Mouse (Mus musculus): ENCODE measurements around the gene Depdc1b. TPM values are rescaled to one million over a fixed set of nuclear protein-coding genes. Genes with fewer than 3 reads are reported as not detected.

The Depdc1b gene
- total and polyA plus RNA-seq, 2 experiments from 2014 or later = 1.1 TPM; not detected in 1

DNA sequence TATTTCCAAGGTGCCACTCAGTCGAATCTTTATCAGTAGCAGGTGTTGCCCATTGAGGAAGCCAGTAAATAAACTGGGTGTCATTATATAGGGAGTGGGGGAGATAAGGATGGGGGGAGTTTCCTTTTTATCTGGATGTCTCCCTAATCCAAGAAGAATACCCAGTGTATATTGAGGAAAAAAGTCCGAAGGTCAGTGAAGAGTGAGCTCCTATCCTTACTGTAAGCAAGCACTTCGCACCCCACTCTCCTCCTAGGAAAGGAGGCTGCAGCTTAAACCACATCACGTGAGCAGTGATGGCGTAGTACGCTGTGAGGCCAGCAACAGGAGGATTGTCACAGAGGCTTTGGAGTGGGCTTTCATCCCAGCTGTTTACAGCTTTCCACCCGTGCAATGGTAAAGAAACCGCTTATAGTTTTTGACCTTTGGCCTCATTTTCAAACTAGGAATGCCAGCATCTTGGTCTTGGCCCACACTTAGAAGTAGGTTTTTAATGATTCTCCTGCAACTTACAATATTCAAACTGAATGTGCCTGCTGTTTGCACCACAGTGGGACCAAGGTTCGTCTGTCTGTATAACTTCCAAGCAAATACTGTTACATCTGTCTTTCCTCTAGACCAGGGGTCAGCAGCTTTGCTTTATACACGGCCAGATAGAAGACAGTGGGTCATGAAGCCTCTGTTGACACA lies 23.9 kb downstream of the Depdc1b start:
- WGBS = 84% methylated on average over 10 of the region's 10 CpGs
- H3K4me3 ChIP-seq (ENCODE audit: low read depth, low read length) = no peak overlapping the region
- no peak overlapping the region for H3K27ac ChIP-seq (ENCODE audit: low read depth)

DNA sequence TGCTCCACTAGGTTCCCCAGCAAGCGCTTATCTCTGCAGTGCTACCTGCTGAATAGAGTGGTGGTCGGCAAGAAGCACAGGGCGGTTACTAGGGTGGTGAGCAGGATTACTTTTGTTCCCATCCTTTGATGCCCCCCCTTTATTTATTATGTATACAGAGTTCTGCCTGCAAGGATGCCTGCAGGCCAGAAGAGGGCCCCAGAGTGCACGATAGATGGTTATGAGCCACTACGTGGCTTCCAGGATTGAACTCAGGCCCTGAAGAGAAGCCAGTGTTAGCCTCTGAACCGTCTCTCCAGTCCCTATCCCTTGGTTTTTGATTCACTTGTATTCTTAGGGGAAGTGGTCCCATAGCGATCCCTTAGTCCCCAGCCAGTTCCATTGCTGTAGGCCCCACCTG lies 25.5 kb downstream of the Depdc1b start:
- H3K27ac ChIP-seq (ENCODE audit: low read depth) = no peak overlapping the region
- DNase-seq (ENCODE audit: low spot score) (no peak), ATAC-seq (ENCODE audit: insufficient read depth, low read depth) (no peak)
- H3K4me3 ChIP-seq (ENCODE audit: low read depth, low read length) = no peak overlapping the region
- H3K4me1 ChIP-seq (ENCODE audit: control insufficient read depth, insufficient read depth) = no peaks in the 10 kb centered on the region
- no peak overlapping the region for H3K9ac ChIP-seq (replicated peaks; ENCODE audit: low read depth, low read length)
- no peaks in the 10 kb centered on the region for H3K36me3 ChIP-seq (replicated peaks; ENCODE audit: control insufficient read depth, insufficient read depth, low read length)
- TF ChIP-seq EP300 (IDR thresholded peaks at IDR 0.05; ENCODE audit: low read depth) (no peak), CTCF (IDR thresholded peaks at IDR 0.05; ENCODE audit: low read depth) (peak; percentile 34)
- H3K9me3 ChIP-seq (replicated peaks; ENCODE audit: control insufficient read depth, low read length) = no peaks in the 10 kb centered on the region
- 72% methylated on average over 7 of the region's 7 CpGs for whole genome bisulfite sequencing
- H3K27me3 ChIP-seq (ENCODE audit: control insufficient read depth, insufficient read depth, low read length) = no peaks in the 10 kb centered on the region
- no peak overlapping the region for H3K4me2 ChIP-seq (ENCODE audit: low read depth, low read length)

More for the DNA sequence above, 23.9 kb downstream of the Depdc1b start:
- no peak overlapping the region for H3K4me2 ChIP-seq (ENCODE audit: low read depth, low read length)
- no peaks in the 10 kb centered on the region for H3K9me3 ChIP-seq (replicated peaks; ENCODE audit: control insufficient read depth, low read length)
- H3K4me1 ChIP-seq (ENCODE audit: control insufficient read depth, insufficient read depth) = peaks cover 5% of the 10 kb centered on the region; the same call in 1 of the 2 replicates
- TF ChIP-seq CTCF (IDR thresholded peaks at IDR 0.05; ENCODE audit: low read depth) = no peak
- TF ChIP-seq EP300 (IDR thresholded peaks at IDR 0.05; ENCODE audit: low read depth) = no peak
- H3K9ac ChIP-seq (replicated peaks; ENCODE audit: low read depth, low read length) = no peak overlapping the region
- no peaks in the 10 kb centered on the region for H3K27me3 ChIP-seq (ENCODE audit: control insufficient read depth, insufficient read depth, low read length)
- H3K36me3 ChIP-seq (replicated peaks; ENCODE audit: control insufficient read depth, insufficient read depth, low read length) = no peaks in the 10 kb centered on the region
- DNase-seq (ENCODE audit: low spot score) = no peak
- ATAC-seq (ENCODE audit: insufficient read depth, low read depth) = no peak

DNA sequence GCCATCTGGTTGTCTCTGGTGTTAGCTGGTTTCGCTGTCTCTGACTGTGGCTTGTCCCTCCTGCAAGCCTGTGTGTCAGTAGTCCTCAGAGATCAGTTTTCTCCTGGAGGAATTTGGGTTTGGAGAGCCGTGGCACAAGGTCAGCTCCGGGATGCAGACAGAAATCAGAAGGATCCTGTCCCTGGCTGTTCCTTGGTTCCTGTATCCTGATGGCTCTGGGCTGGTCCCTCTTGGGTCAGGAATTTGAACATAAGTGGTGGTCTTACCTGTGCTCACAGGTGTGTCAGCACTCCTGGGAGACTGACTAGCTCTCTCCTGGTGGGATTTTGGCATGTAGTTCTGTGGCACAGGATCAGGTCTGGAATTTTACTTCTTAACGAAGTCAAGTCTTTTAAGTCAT lies 29.6 kb downstream of the Depdc1b start:
- Histone ChIP-seq H3K4me2 (ENCODE audit: low read depth, low read length) (no peak overlapping the region), H3K36me3 (replicated peaks; ENCODE audit: control insufficient read depth, insufficient read depth, low read length) (no peaks in the 10 kb centered on the region), H3K27ac (ENCODE audit: low read depth) (no peak overlapping the region), H3K27me3 (ENCODE audit: control insufficient read depth, insufficient read depth, low read length) (no peaks in the 10 kb centered on the region), H3K4me1 (ENCODE audit: control insufficient read depth, insufficient read depth) (no peaks in the 10 kb centered on the region), H3K9me3 (replicated peaks; ENCODE audit: control insufficient read depth, low read length) (no peaks in the 10 kb centered on the region), H3K9ac (replicated peaks; ENCODE audit: low read depth, low read length) (no peak overlapping the region), H3K4me3 (ENCODE audit: low read depth, low read length) (no peak overlapping the region)
- 64% methylated on average over 4 of the region's 4 CpGs for WGBS
- DNase-seq (ENCODE audit: low spot score) (no peak), ATAC-seq (ENCODE audit: insufficient read depth, low read depth) (no peak)
- no peak for TF ChIP-seq CTCF (IDR thresholded peaks at IDR 0.05; ENCODE audit: low read depth)
- TF ChIP-seq EP300 (IDR thresholded peaks at IDR 0.05; ENCODE audit: low read depth) = no peak

DNA sequence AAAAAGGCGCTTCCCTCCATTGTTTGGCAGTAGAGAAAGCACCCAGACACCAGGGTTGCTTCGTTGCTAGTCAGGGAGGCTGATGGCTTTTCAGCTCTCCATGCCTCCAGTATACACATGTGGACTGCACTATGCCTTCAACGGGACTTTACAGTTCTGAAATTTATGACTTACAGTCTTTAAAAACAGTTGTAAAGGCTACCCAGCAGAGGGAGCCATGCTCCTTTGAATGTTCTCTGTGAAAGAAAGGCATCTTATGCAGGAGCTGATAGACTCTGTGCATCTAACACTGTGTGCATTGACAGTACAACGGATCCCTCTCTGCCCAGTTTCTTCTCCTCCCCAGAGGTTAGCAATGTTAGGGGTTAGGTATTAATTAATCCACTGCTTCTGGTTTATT lies 30.9 kb downstream of the Depdc1b start:
- Histone ChIP-seq H3K4me2 (ENCODE audit: low read depth, low read length) (no peak overlapping the region), H3K36me3 (replicated peaks; ENCODE audit: control insufficient read depth, insufficient read depth, low read length) (no peaks in the 10 kb centered on the region), H3K9ac (replicated peaks; ENCODE audit: low read depth, low read length) (no peak overlapping the region), H3K27me3 (ENCODE audit: control insufficient read depth, insufficient read depth, low read length) (no peaks in the 10 kb centered on the region), H3K9me3 (replicated peaks; ENCODE audit: control insufficient read depth, low read length) (no peaks in the 10 kb centered on the region), H3K4me1 (ENCODE audit: control insufficient read depth, insufficient read depth) (no peaks in the 10 kb centered on the region), H3K4me3 (ENCODE audit: low read depth, low read length) (no peak overlapping the region), H3K27ac (ENCODE audit: low read depth) (no peak overlapping the region)
- ATAC-seq (ENCODE audit: insufficient read depth, low read depth) = peak; percentile 27; the same call in 1 of the 2 replicates
- 42% methylated on average over 4 of the region's 4 CpGs for WGBS
- TF ChIP-seq CTCF (IDR thresholded peaks at IDR 0.05; ENCODE audit: low read depth) (peak; percentile 78), EP300 (IDR thresholded peaks at IDR 0.05; ENCODE audit: low read depth) (no peak)
- DNase-seq (ENCODE audit: low spot score) = peak; percentile 78

DNA sequence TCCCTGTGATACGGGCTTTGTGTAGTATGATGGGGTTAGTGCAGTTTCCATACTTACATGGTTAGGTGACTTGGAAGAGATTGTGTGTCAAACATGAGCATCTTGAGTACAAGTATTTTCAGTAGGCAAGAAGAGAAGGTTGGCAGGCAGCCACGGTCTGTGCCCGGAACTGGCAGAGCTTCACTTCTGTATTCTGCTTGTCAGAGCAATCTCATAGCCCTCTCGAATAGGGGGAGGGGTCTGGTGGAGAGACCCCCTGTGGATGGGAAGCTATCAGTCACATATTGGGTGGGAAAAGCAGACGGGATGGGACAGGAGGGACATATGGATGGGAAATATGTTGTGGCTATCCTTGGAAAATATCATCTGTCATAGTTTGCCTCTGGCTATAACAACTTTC lies 33.5 kb downstream of the Depdc1b start:
- Histone ChIP-seq H3K4me3 (ENCODE audit: low read depth, low read length) (no peak overlapping the region), H3K4me1 (ENCODE audit: control insufficient read depth, insufficient read depth) (no peaks in the 10 kb centered on the region), H3K27me3 (ENCODE audit: control insufficient read depth, insufficient read depth, low read length) (no peaks in the 10 kb centered on the region), H3K9ac (replicated peaks; ENCODE audit: low read depth, low read length) (no peak overlapping the region), H3K27ac (ENCODE audit: low read depth) (no peak overlapping the region), H3K4me2 (ENCODE audit: low read depth, low read length) (no peak overlapping the region), H3K36me3 (replicated peaks; ENCODE audit: control insufficient read depth, insufficient read depth, low read length) (no peaks in the 10 kb centered on the region), H3K9me3 (replicated peaks; ENCODE audit: control insufficient read depth, low read length) (no peaks in the 10 kb centered on the region)
- DNase-seq (ENCODE audit: low spot score) (no peak), ATAC-seq (ENCODE audit: insufficient read depth, low read depth) (no peak)
- no peak for TF ChIP-seq EP300 (IDR thresholded peaks at IDR 0.05; ENCODE audit: low read depth)
- no peak for TF ChIP-seq CTCF (IDR thresholded peaks at IDR 0.05; ENCODE audit: low read depth)
- 46% methylated on average over 5 of the region's 5 CpGs for WGBS

DNA sequence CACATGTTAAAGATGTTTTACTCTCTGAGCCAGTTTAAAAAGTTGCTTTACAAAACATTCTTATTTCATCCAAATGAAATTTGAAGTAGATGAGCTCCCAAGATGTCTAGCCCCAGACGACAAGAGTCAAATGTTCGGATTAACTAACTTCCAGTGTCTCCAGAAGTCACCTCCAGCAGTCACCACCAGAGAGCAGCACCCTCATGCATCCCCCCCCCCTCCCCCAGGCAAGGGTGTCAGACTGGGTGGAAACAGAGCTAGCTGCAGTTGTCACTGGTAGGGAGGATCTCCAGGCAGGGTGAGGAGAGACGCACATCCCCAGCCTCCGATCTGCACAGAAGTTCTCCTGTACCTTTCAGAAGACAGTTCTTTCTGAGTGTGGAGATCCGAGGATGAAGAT lies 37.6 kb downstream of the Depdc1b start:
- 67% methylated on average over 5 of the region's 5 CpGs for WGBS
- H3K4me2 ChIP-seq (ENCODE audit: low read depth, low read length) = no peak overlapping the region
- H3K9me3 ChIP-seq (replicated peaks; ENCODE audit: control insufficient read depth, low read length) = no peaks in the 10 kb centered on the region
- H3K27ac ChIP-seq (ENCODE audit: low read depth) = no peak overlapping the region
- DNase-seq (ENCODE audit: low spot score) (no peak), ATAC-seq (ENCODE audit: insufficient read depth, low read depth) (peak; percentile 49; the same call in 1 of the 2 replicates)
- TF ChIP-seq CTCF (IDR thresholded peaks at IDR 0.05; ENCODE audit: low read depth) (peak; percentile 47), EP300 (IDR thresholded peaks at IDR 0.05; ENCODE audit: low read depth) (no peak)
- no peak overlapping the region for H3K4me3 ChIP-seq (ENCODE audit: low read depth, low read length)
- no peak overlapping the region for H3K9ac ChIP-seq (replicated peaks; ENCODE audit: low read depth, low read length)
- H3K4me1 ChIP-seq (ENCODE audit: control insufficient read depth, insufficient read depth) = no peaks in the 10 kb centered on the region
- no peaks in the 10 kb centered on the region for H3K36me3 ChIP-seq (replicated peaks; ENCODE audit: control insufficient read depth, insufficient read depth, low read length)
- H3K27me3 ChIP-seq (ENCODE audit: control insufficient read depth, insufficient read depth, low read length) = no peaks in the 10 kb centered on the region

All from heart, postnatal 0 days (tissue).